Mouse (Mus musculus) inflammation-experienced regulatory T-cells, adult 6 months (primary cell): ENCODE measurements around the gene Stab2. TPM values are rescaled to one million over a fixed set of nuclear protein-coding genes. Genes with fewer than 3 reads are reported as not detected.
A peak's percentile ranks its signal among the peaks of the same experiment; 100 is the strongest.

Experiments
- ATAC-seq: one replicate; pipeline ENCODE4 v1.8.0; 2017
- polyA plus RNA-seq, 3 experiments: library from polyadenylated mRNA; unstranded; fragments of 100-300 nt; shearing (Covaris generic); gene quantifications; one replicate each; pipeline ENCODE4 v1.2.1; 2017

The Stab2 gene
- polyA plus RNA-seq, 3 experiments from 2014 or later = 0.13 TPM; not detected in 2

DNA sequence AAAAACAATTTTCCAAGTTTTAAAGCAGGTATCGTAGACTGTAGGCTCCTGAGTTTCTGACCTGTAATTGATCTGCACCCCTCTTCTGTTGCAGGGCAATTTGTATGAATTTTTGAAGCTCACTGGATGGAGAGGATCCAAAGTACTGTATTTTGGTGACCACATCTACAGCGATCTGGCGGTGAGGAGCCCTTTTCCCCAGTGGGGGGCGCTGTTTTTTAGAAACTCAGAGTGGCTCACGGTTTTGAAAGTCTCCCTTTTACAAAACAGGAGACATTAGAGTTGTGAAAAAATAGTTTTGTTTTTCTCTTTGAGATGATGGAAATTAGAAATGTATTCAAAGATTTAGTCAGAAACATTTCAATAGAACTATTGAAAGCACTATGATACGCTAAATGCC lies 183.7 kb downstream of the Stab2 start:
- no peak for ATAC-seq

DNA sequence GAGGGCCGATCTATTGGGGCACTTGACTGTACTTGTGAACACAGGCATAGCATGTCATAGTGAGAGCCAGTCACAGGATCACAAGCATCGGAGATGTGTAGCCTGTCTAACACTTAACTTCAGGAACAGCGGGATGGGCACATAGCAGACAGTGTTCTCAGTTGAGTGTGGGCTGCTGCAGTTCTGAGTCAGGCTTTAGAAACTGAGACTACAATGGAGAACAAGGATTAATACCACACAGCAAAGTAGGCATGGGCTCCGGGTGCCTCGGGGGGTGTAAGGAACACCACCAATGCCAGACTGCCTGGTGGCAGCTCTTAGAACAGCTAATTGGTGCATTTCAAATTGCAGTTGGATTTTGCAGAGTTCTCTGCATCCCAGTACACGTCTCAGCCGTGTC lies 186.8 kb downstream of the Stab2 start:
- no peak for ATAC-seq

DNA sequence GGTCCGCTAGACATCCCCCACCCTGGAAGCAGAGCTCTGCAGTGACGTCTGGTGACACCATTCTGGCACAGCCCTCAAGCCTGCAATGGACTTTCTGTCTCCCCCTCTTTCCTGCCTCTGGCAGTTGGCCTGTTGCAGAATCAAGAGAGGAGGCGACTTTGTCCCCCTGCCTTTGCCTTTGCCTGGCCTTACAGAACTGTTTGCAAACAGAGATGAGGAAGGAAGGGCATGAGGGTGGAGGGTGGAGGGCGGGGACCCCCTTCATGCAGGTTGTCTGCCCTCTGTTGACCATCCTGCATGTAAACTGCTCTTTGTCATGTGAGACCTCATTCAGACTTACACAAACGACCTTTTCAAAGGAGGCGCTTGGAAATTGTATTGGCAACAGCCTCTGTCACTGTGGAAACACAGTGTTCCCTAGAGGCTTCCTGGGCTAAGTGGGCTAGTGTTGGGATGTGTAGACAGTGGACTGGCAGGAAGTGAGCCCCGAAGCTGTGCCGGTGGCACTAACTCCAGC lies 188.1 kb downstream of the Stab2 start:
- ATAC-seq = no peak

DNA sequence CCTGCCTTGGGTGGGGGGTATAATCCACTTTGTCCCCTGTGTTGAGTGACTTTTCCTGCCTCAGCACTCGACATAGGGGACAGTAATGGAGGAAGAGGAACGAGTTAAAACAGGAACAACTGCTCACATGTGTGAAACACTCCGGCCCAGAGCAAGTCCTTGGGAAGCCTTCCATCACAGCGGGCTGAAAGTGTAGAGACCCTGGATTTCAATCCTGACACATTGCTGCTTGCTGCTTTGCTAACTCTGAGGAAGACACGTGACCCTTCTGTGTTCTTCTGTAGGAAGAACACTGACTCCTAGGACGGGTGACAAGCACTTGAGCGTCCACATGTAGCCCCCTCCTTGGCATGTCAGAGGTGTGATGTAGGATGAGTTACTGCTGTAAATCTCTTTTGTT lies 192.7 kb downstream of the Stab2 start:
- no peak for ATAC-seq

DNA sequence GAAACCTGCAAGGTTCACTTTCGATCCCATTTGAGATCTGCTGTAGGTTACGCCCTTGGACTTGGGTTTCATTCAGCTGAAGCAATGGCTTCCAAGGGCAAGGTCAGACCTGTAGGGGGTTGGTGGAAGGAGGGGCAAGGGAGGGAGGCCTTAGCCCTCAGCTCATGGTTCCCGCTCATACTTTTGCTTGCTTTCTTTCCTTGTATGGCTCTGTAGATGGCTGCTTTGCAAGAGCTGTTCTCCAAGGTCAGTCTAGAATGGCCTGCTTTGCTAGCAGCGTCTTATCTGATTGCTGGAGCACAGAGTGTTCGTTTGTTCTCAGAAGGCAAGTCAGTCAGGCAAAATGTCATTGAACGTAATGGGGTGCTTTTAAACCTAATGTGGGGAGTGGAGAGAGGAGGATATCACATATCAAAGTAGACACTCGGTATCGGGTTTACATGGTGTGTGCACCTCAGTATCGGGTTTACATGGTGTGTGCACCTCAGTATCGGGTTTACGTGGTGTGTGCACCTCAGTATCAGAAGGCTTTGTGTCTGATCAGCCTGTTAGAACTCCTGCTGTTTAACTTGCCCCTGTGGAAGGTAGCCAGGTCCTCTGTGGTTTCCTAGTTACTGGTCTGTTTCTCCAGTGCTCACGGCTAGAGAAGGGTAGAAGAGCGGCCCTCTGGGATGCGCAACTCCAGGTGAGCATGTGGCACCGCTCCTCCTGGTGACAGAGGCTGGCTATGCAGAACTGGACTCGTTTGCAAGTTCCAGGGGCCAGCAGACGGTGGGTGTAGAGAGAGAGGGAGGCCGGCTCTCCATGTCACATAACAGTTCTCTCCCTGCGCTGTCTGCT lies 193.3 kb downstream of the Stab2 start:
- no peak for ATAC-seq

DNA sequence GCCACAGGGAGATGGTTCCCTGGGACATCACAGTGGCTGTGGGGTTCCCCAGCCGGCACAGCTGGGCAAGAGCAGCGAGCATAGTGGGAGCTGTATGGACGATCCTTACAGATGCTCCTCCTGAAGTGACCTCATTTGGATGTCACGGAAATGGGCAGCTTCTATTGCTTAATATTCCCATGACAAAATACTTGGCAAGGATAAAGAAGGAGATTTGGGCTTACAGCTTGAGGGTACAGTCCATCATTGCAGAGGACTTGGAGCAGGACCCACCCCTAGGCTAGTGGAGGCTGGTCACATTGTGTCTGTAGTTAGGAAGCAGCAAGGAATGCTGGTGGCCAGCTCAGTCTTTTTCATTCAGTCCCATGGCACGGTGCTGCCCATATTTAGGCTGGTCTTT lies 197.2 kb downstream of the Stab2 start:
- ATAC-seq = no peak

DNA sequence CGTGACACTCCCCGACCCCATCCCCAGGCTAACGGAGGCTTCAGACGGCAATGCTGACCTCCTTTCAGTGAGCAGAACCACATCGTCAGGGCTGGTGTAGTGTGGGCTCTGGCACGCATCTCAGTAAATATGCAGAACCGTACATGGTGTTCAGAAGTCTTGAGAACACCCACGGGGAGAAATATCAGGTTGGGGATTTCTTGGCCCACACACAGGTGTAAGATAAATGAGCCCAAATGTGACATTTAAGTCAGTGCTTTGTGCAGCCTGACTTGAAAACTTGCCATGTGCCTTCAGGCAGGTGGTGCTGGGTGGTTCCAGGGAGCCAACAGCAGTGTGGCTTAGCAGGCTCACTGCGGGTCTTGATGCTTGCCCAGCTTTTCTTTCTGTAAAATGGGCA lies 197.8 kb downstream of the Stab2 start:
- peak; percentile 56 for ATAC-seq

DNA sequence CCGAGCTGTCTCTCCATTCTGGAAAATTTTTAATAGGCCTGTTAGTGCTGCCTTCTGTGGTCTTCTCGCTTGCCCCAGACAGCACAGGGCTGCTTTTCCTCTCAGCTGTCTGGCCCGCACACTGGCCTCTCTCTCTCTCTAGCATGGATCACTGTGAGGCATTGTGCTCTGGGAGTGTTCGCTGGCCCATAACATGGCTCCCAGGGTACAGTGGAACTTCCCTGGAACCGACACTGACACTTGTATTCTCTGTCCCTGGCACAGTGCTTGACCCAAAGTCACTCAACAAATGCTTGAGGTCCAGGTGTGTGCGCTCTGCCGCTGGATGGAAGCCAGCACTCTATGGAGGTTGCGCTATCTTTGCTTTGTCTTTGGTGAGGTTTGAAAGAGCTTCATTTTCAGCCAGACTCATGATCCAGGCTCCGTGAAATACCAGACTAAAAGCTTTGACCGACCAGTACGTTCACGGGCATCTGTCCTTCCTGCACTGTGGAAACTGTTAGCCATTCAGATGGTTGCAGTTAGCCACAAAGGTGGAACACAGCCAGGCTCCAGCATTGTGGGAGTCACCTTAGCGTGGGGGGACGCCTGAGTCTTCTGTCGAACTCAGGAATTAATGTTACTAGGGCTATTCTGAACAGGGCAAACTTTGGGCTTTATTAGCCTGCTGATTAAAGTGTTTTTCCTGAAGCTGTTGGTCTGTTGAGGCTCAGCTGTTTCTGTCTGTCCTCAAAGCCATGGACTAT lies 199.6 kb downstream of the Stab2 start:
- ATAC-seq = no peak

DNA sequence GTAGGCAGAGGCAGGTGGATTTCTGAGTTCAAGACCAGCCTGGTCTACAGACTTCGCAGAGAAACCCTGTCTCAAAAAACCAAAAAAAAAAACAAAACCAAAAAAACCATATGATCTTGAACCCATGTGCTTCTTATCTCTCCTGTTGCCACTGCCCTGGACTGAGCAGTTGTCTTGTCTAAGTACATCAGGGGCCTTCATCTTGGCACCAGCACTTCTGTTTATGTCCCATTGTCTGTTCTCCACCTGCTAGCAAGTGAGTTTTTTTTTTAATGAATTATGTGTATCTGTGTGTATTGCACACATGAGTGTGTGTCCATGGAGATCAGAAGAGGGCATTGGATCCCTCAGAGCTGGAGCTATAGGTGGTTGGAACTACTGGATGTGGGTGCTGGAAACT lies 200.5 kb downstream of the Stab2 start:
- ATAC-seq = no peak

DNA sequence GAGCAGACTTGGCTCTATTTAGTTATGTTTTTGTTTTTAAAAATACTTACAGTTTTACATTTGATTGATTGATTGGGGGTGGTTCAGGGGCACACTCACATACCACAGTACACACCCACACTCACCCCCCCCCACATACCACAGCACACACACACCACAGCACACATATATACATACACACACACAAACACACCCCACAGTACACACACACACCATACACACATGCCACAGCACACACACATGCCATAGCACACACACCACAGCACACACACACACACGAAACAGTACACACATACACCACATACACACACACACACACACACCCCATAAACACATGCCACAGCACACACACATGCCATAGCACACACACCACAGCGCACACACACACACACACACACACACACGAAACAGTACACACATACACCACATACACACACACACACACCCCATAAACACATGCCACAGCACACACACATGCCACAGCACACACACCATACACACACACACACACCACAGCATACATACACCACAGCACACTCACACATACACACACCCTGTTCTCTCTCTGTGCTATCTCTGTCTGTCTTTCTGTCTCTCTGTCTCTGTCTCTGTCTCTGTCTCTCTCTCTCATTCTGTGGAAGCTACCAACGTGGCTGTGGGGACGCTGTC lies 211.6 kb downstream of the Stab2 start:
- ATAC-seq = no peak

DNA sequence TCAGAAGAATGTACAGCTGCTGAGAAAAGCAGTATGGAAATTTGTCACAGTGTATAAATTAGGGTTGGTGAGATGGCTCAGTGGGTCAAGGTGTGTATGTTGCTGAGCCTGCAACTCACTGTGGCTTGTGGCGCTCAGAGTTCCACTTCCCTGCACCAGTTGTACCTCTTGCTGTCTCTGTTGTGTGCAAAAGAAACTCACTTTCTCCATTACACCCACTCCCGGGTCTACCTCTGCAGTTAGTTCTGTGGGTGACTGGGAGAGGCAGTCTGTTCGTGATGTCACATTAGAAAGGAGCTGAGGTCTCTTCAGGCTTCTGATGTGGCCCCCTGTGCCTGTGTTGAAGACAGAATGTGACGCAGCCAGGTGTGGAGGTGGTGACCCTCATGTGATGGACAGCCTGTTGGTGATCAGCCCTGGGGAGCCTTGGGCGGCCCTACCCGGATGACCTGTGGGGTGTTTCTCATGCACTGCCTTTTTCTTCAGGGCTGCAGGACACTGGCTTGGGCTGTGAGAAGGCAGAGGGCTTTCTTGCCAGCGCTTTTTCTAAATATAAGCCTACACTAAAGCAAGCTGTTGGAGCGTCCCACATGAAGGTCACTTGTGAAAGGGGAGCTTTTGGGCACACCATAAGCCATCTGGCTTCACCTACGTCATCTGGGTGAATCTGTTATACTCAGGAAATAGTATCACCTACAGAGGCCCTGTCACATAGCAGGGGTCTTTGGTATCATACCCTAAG lies 212.9 kb downstream of the Stab2 start:
- peak; percentile 81 for ATAC-seq

DNA sequence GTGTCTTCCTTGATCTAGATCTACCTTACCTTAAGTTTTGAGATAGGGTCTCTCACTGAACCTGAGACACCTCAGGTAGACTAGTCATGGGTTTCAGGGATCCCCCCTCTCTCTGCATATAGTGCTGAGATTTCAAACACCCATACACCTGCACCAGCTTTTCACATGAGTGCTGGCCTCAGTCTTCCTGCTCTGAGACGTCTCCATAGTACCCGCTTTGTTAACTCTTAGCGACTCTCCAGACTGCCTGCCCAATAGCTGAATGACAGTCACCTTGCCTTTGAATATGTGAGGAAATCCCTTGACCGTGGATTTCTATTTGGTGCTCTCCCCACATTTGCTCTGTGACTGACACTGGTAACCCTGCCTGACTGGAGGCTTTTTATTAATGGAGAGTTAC lies 213.6 kb downstream of the Stab2 start:
- ATAC-seq = peak; percentile 28

DNA sequence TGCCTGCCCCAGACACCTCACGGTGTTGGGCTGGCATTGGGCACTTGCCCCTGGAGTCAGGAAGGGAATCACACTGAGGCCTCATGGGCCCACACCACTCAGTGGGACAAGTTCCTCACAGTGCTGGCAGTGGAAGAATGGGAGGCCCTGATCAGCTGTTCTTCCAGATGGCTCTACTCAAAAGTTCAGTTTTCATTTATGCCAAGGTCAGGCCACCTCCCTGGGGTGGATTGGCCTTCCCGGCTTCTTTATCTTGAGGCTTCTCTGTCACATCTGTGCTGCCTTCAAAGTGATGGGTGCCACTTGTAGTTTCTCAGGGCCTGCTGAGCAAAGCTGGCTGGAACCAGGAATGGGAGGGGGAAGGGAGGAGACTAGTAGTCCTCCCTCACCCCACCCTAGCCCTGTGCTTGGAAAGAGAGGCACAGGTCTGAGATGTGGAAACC lies 214.3 kb downstream of the Stab2 start:
- no peak for ATAC-seq

DNA sequence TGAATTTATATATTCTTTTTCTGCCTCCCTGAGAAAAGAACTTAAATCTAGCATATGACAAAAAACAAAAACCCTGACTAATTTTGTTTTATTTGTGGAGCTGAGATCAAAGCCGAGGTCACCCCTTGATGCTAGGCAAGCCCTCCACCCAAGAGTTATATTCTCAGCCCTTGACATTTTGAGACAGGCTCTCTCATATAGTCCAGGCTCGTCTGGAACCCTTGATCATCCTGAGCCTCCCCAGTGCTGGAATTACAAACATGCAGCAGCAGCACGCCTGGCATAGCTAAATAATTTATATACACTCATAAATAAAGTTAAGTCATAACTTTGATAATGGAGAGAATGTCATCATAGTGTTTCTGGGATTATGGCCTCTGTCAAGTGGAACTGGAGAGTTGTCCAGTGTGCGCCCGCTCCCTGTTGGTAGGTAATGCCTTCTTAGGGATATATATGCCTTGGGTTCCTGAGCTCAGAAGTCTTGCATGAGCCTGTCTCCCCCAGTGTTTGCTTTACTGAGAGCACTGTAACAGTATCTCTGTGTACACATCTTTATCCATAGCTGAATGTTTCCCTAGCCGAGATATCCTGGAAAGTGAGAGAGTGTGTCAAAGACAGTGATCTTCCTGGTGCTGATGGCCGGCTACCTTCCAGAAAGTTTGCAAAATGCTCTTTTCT lies 216.2 kb downstream of the Stab2 start:
- ATAC-seq = no peak

Other genes with a start within 250 kb of the Stab2 start
- gene Gm49358, start 244.1 kb downstream of the Stab2 start, polyA plus RNA-seq = not detected
- 1 to 10 TPM in 2 of 3 experiments, under 1 TPM in 1; 0.68 to 1.9 (median 1.2) TPM for gene Nt5dc3, start 229.0 kb downstream of the Stab2 start, polyA plus RNA-seq
- gene 1700113H08Rik, start 50.0 kb upstream of the Stab2 start, polyA plus RNA-seq = not detected